Comparison of ENCODE assay signal across 19 mouse cellular contexts in the genomic region with DNA sequence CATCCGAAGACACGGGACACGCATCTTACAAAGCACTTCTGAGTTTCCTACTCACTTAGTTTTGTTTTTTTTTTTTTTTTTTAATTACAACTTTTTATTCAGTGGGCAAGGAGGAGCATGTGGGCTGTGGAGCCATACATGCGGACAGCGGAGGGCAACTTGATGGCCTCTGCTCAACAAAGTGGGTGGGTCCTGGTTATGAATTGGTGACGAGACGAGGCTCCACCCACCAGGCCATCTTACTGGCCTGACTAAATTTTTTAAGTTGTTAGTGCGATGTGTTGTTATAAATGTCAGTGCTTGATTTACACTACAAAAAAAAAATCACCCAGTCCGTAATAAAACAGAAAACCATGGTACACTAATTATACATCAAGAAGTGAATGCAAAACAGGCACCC. TPM values are rescaled to one million over a fixed set of nuclear protein-coding genes. Genes with fewer than 3 reads are reported as not detected.
A peak's percentile ranks its signal among the peaks of the same experiment; 100 is the strongest.
DNase-seq lines count a peak whose midpoint lies in the region; ATAC-seq and TF ChIP-seq lines count a peak whose summit lies in the region.
"Had no signal": no experiment of that assay in that cellular context is flagged by ENCODE, and none has a peak within 500 bp of the region (broad histone marks: within the 10 kb centered on the region; RNA-seq: fewer than 3 reads in every experiment).

No protein-coding gene starts in this region.

- H3K9ac ChIP-seq in heart, embryonic 14.5 days (ENCODE audit: low read length), result 0 out of 2 replicates have a peak overlapping the region, but pooled peaks have one; percentile 50
- H3K9ac ChIP-seq: embryonic facial prominence, embryonic 12.5 days; forebrain, embryonic 15.5 days; hindbrain, embryonic 12.5 days had no signal

- peak overlapping the region; percentile 72; the same call in 1 of the 2 replicates for H3K27ac ChIP-seq in heart, embryonic 10.5 days
- H3K27ac ChIP-seq in heart, embryonic 14.5 days (replicated peaks in 1 of 2; ENCODE audit: control insufficient read depth in 1 of 2, insufficient read depth in 1 of 2, low read depth in 2 of 2, low read length in 2 of 2), result peak overlapping the region; percentile 67 to 82
- no peak overlapping the region for H3K27ac ChIP-seq in kidney, adult 2 months (ENCODE audit: insufficient read depth, low read depth, low read length)
- peak overlapping the region; percentile 84 for H3K27ac ChIP-seq in brown adipose tissue, adult 24 weeks (replicated peaks; ENCODE audit: low read depth, low read length)
- H3K27ac ChIP-seq: embryonic facial prominence, embryonic 12.5 days; forebrain, embryonic 15.5 days; hindbrain, embryonic 12.5 days had no signal

- H3K27me3 ChIP-seq in heart, embryonic 10.5 days (ENCODE audit: insufficient read depth, poor library complexity, severe bottlenecking), result no peaks in the 10 kb centered on the region
- no peaks in the 10 kb centered on the region for H3K27me3 ChIP-seq in heart, embryonic 14.5 days (ENCODE audit: control insufficient read depth, insufficient read depth, low read length)
- H3K27me3 ChIP-seq in kidney, adult 2 months (replicated peaks; ENCODE audit: control insufficient read depth, insufficient read depth, low read length), result no peaks in the 10 kb centered on the region
- H3K27me3 ChIP-seq: embryonic facial prominence, embryonic 12.5 days; forebrain, embryonic 15.5 days; hindbrain, embryonic 12.5 days had no signal

- 80% methylated on average over 9 of the region's 9 CpGs for WGBS in heart, embryonic 10.5 days
- WGBS in heart, embryonic 14.5 days, result 75% methylated on average over 9 of the region's 9 CpGs
- 54% methylated on average over 9 of the region's 9 CpGs for WGBS in kidney, adult 2 months

- no peak overlapping the region for H3K4me2 ChIP-seq in heart, embryonic 14.5 days (ENCODE audit: low read length)
- H3K4me2 ChIP-seq: embryonic facial prominence, embryonic 12.5 days; forebrain, embryonic 15.5 days; hindbrain, embryonic 12.5 days had no signal

- peaks cover 54% of the 10 kb centered on the region for H3K36me3 ChIP-seq in heart, embryonic 10.5 days
- peaks cover 45% of the 10 kb centered on the region for H3K36me3 ChIP-seq in heart, embryonic 14.5 days (ENCODE audit: control insufficient read depth, insufficient read depth, low read length)
- peaks cover 2% of the 10 kb centered on the region; the same call in 1 of the 2 replicates for H3K36me3 ChIP-seq in kidney, adult 2 months (ENCODE audit: control insufficient read depth, insufficient read depth, low read length)

- H3K4me1 ChIP-seq in heart, embryonic 10.5 days, result peaks cover 30% of the 10 kb centered on the region
- H3K4me1 ChIP-seq in heart, embryonic 14.5 days (ENCODE audit: control insufficient read depth in 2 of 2, insufficient read depth in 2 of 2, low read length in 2 of 2), result peaks cover 21 to 24% of the 10 kb centered on the region in 2 experiments
- H3K4me1 ChIP-seq in kidney, adult 2 months (ENCODE audit: control insufficient read depth, insufficient read depth, low read length), result 0 out of 2 replicates have a peak, but pooled peaks cover 3% of the 10 kb centered on the region
- H3K4me1 ChIP-seq in brown adipose tissue, adult 24 weeks (ENCODE audit: control insufficient read depth, insufficient read depth, insufficient read length, low read length), result peaks cover 6% of the 10 kb centered on the region
- H3K4me1 ChIP-seq: embryonic facial prominence, embryonic 12.5 days; forebrain, embryonic 15.5 days; hindbrain, embryonic 12.5 days had no signal

- no peak for TF ChIP-seq CTCF in kidney, adult 2 months (conservative IDR thresholded peaks at IDR 0.05; ENCODE audit: insufficient read depth, insufficient read length, low read depth, low read length)

- no peak for TF ChIP-seq POLR2A in kidney, adult 2 months (IDR thresholded peaks at IDR 0.05; ENCODE audit: low read depth, low read length)

- H3K9me3 ChIP-seq in heart, embryonic 10.5 days, result no peaks in the 10 kb centered on the region
- no peaks in the 10 kb centered on the region for H3K9me3 ChIP-seq in heart, embryonic 14.5 days (ENCODE audit: control insufficient read depth, low read length)
- H3K9me3 ChIP-seq: embryonic facial prominence, embryonic 12.5 days; forebrain, embryonic 15.5 days; hindbrain, embryonic 12.5 days had no signal

- DNase-seq in heart, embryonic 10.5 days (ENCODE audit: low spot score), result no peak
- DNase-seq in heart, adult 18-20 months, result no peak
- no peak for DNase-seq in heart, postnatal 4 days
- peak; percentile 46 for DNase-seq in kidney, adult 2 months
- no peak for DNase-seq in kidney, adult 11 months
- no peak for DNase-seq in frontal cortex, adult 2 months (ENCODE audit: extremely low spot score in 1 of 2, low spot score in 1 of 2)
- DNase-seq: adrenal gland, adult 8-10 months; cerebellum, adult 11-12 months; cerebellum, adult 9-10 months; cerebellum, postnatal 25 days; gastrocnemius, postnatal 25 days had no signal

- ATAC-seq in heart, embryonic 14.5 days (ENCODE audit: insufficient number of reproducible peaks, insufficient read depth, low FRiP score, low read depth), result no peak
- ATAC-seq: forebrain, embryonic 15.5 days; inflammation-experienced regulatory T-cells, adult 6 months; intestine, postnatal 0 days had no signal

- no peak overlapping the region for H3K4me3 ChIP-seq in heart, embryonic 10.5 days
- H3K4me3 ChIP-seq in heart, embryonic 14.5 days (ENCODE audit: control insufficient read depth in 1 of 2, insufficient read depth in 1 of 2, low read depth in 1 of 2, low read length in 2 of 2), result no peak overlapping the region
- no peak overlapping the region for H3K4me3 ChIP-seq in kidney, adult 2 months (ENCODE audit: insufficient read depth, low read depth, low read length)
- no peak overlapping the region for H3K4me3 ChIP-seq in brown adipose tissue, adult 24 weeks (ENCODE audit: insufficient read depth, low read depth, low read length)
- H3K4me3 ChIP-seq: embryonic facial prominence, embryonic 12.5 days; forebrain, embryonic 15.5 days; hindbrain, embryonic 12.5 days had no signal

RNA-seq across cellular contexts. Expression of a gene that starts 20.0 kb away (rescaled TPM):
- 30.5 and 34.0 TPM in 2 replicates for polyA plus RNA-seq in heart, embryonic 10.5 days (2016; fragmentation: Nextera tagmentation; extraction: Ambion mirVana)
- 1 to 10 TPM; 4.9 to 5.1 TPM for total RNA-seq in heart, adult 18-20 months (2021)
- polyA plus RNA-seq in heart, embryonic 14.5 days (2014; fragmentation: Nextera tagmentation; extraction: Ambion mirVana), result 19.6 and 21.3 TPM in 2 replicates
- total RNA-seq in heart, postnatal 4 days (2021), result 1 to 10 TPM; 6.1 TPM
- polyA plus RNA-seq in kidney, adult 2 months (2012; rRNA removed), result 66.4 and 71.2 TPM in 2 replicates
- polyA plus RNA-seq in brown adipose tissue, adult 24 weeks (2012; ENCODE audit: insufficient read depth, insufficient read length, missing spikeins), result 33.7 and 45.2 TPM in 2 replicates
- polyA plus RNA-seq in frontal cortex, adult 2 months (2012; rRNA removed), result 7.0 TPM in 2 replicates
- total RNA-seq: granulocyte monocyte progenitor cell, adult 5-6 weeks had no signal

RNA-seq across cellular contexts. Expression of a gene that starts 21.4 kb away (rescaled TPM):
- 290 and 334 TPM in 2 replicates for polyA plus RNA-seq in heart, embryonic 10.5 days (2016; fragmentation: Nextera tagmentation; extraction: Ambion mirVana)
- total RNA-seq in heart, adult 18-20 months (2021), result 100 to 1,000 TPM; 405 to 445 TPM
- polyA plus RNA-seq in heart, embryonic 14.5 days (2014; fragmentation: Nextera tagmentation; extraction: Ambion mirVana), result 355 and 361 TPM in 2 replicates
- total RNA-seq in heart, postnatal 4 days (2021), result 100 to 1,000 TPM; 282 to 294 TPM
- polyA plus RNA-seq in kidney, adult 2 months (2012; rRNA removed), result 1,404 and 1,744 TPM in 2 replicates
- polyA plus RNA-seq in brown adipose tissue, adult 24 weeks (2012; ENCODE audit: insufficient read depth, insufficient read length, missing spikeins), result 398 and 413 TPM in 2 replicates
- polyA plus RNA-seq in frontal cortex, adult 2 months (2012; rRNA removed), result 391 and 397 TPM in 2 replicates
